23 mouse cellular contexts compared by ENCODE assay signal in the genomic region with DNA sequence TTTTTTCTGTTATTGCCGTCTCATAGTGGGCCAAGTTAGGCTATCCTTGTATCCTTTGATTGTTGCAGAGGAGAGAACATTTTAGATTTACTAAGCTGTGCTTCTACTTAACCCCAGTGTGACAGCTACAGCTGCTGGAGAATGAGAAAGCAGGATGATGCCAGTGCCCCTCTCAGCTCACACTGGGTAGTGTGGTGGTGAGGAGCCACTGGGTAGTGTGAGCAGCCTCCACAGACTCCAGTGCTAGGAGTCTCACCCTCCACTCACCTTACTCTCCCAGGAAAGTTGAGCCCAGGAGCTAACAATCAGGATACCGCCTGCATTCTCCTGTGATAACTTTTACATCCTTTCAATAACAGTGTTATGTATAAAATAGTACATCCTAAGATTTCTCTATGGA.
A peak's percentile ranks its signal among the peaks of the same experiment; 100 is the strongest.
DNase-seq lines count a peak whose midpoint lies in the region; ATAC-seq and TF ChIP-seq lines count a peak whose summit lies in the region.
"Had no signal": no experiment of that assay in that cellular context is flagged by ENCODE, and none has a peak within 500 bp of the region (broad histone marks: within the 10 kb centered on the region; RNA-seq: fewer than 3 reads in every experiment).

No protein-coding gene starts in this region.

- ATAC-seq in forebrain, postnatal 0 days: no peak
- ATAC-seq in hindbrain, embryonic 12.5 days (ENCODE audit: low FRiP score): no peak
- peak; percentile 63 for ATAC-seq in midbrain, embryonic 11.5 days (ENCODE audit: low FRiP score)
- ATAC-seq in midbrain, embryonic 16.5 days: no peak
- ATAC-seq: hindbrain, embryonic 16.5 days; Patski had no signal

- peaks cover 20% of the 10 kb centered on the region for H3K4me1 ChIP-seq in forebrain, embryonic 10.5 days
- H3K4me1 ChIP-seq in forebrain, postnatal 0 days (ENCODE audit: insufficient read depth): no peaks in the 10 kb centered on the region
- peaks cover 40% of the 10 kb centered on the region for H3K4me1 ChIP-seq in hindbrain, embryonic 10.5 days (replicated peaks)
- peaks cover 11% of the 10 kb centered on the region for H3K4me1 ChIP-seq in hindbrain, embryonic 12.5 days
- peaks cover 17% of the 10 kb centered on the region for H3K4me1 ChIP-seq in midbrain, embryonic 11.5 days (ENCODE audit: control insufficient read depth, insufficient read depth, low read length)
- no peaks in the 10 kb centered on the region for H3K4me1 ChIP-seq in midbrain, embryonic 16.5 days (ENCODE audit: control insufficient read depth, insufficient read depth, low read length)
- H3K4me1 ChIP-seq: heart, embryonic 12.5 days; heart, embryonic 15.5 days had no signal

- H3K27ac ChIP-seq in forebrain, embryonic 10.5 days: peak overlapping the region; percentile 67; the same call in 1 of the 2 replicates
- no peak overlapping the region for H3K27ac ChIP-seq in forebrain, postnatal 0 days (ENCODE audit: low read depth, low read length)
- peak overlapping the region; percentile 81 for H3K27ac ChIP-seq in hindbrain, embryonic 10.5 days
- H3K27ac ChIP-seq in hindbrain, embryonic 12.5 days: no peak overlapping the region
- H3K27ac ChIP-seq in midbrain, embryonic 11.5 days (ENCODE audit: low read depth, low read length): peak overlapping the region; percentile 3; the same call in 1 of the 2 replicates
- no peak overlapping the region for H3K27ac ChIP-seq in midbrain, embryonic 16.5 days (ENCODE audit: low read length)
- H3K27ac ChIP-seq: gastrocnemius, adult 2 months; heart, embryonic 15.5 days; hindbrain, embryonic 13.5 days had no signal

- no peak overlapping the region for H3K4me2 ChIP-seq in forebrain, postnatal 0 days (ENCODE audit: low read depth)
- no peak overlapping the region for H3K4me2 ChIP-seq in hindbrain, embryonic 12.5 days (replicated peaks)
- no peak overlapping the region for H3K4me2 ChIP-seq in midbrain, embryonic 11.5 days
- no peak overlapping the region for H3K4me2 ChIP-seq in midbrain, embryonic 16.5 days (ENCODE audit: low read length)
- H3K4me2 ChIP-seq: heart, embryonic 12.5 days; heart, embryonic 15.5 days; hindbrain, embryonic 13.5 days had no signal

- H3K9me3 ChIP-seq in forebrain, embryonic 10.5 days: no peaks in the 10 kb centered on the region
- no peaks in the 10 kb centered on the region for H3K9me3 ChIP-seq in forebrain, postnatal 0 days (ENCODE audit: low read length)
- no peaks in the 10 kb centered on the region for H3K9me3 ChIP-seq in hindbrain, embryonic 10.5 days
- H3K9me3 ChIP-seq in hindbrain, embryonic 12.5 days (replicated peaks): no peaks in the 10 kb centered on the region
- H3K9me3 ChIP-seq in midbrain, embryonic 11.5 days (ENCODE audit: control insufficient read depth, low read length): no peaks in the 10 kb centered on the region
- no peaks in the 10 kb centered on the region for H3K9me3 ChIP-seq in midbrain, embryonic 16.5 days (replicated peaks; ENCODE audit: control insufficient read depth, low read length, poor library complexity, severe bottlenecking)
- H3K9me3 ChIP-seq: G1E; heart, embryonic 12.5 days; heart, embryonic 15.5 days; hindbrain, embryonic 13.5 days had no signal

- no peak for DNase-seq in forebrain, embryonic 10.5 days (ENCODE audit: extremely low spot score, low spot score)
- DNase-seq in forebrain, postnatal 0 days: no peak
- no peak for DNase-seq in hindbrain, embryonic 10.5 days (ENCODE audit: low spot score)
- no peak for DNase-seq in midbrain, embryonic 11.5 days (ENCODE audit: low spot score, missing footprints)
- no peak for DNase-seq in layer of hippocampus, postnatal 36 days
- DNase-seq: adrenal gland, postnatal 10 days; adrenal gland, postnatal 36 days; cerebellum, adult 18-20 months; cerebellum, adult 9-10 months; cerebellum, postnatal 14 days; gastrocnemius, adult 2 months; gastrocnemius, postnatal 14 days; heart, adult 18-20 months; heart, postnatal 10 days; heart, postnatal 36 days had no signal

- TF ChIP-seq CTCF in forebrain, postnatal 0 days (IDR thresholded peaks at IDR 0.05; ENCODE audit: low read depth): no peak

- H3K9ac ChIP-seq in forebrain, postnatal 0 days: no peak overlapping the region
- H3K9ac ChIP-seq in hindbrain, embryonic 12.5 days: no peak overlapping the region
- H3K9ac ChIP-seq in midbrain, embryonic 11.5 days (ENCODE audit: low read length): no peak overlapping the region
- H3K9ac ChIP-seq in midbrain, embryonic 16.5 days (ENCODE audit: low read depth, low read length): no peak overlapping the region
- H3K9ac ChIP-seq: heart, embryonic 12.5 days; heart, embryonic 15.5 days; hindbrain, embryonic 13.5 days had no signal

- no peaks in the 10 kb centered on the region for H3K27me3 ChIP-seq in forebrain, embryonic 10.5 days (ENCODE audit: poor library complexity, severe bottlenecking)
- H3K27me3 ChIP-seq in forebrain, postnatal 0 days (ENCODE audit: insufficient read depth, low read length): no peaks in the 10 kb centered on the region
- H3K27me3 ChIP-seq in hindbrain, embryonic 10.5 days (ENCODE audit: insufficient read depth, poor library complexity, severe bottlenecking): no peaks in the 10 kb centered on the region
- no peaks in the 10 kb centered on the region for H3K27me3 ChIP-seq in hindbrain, embryonic 12.5 days
- H3K27me3 ChIP-seq in midbrain, embryonic 11.5 days (ENCODE audit: control insufficient read depth, insufficient read depth, low read length): no peaks in the 10 kb centered on the region
- H3K27me3 ChIP-seq in midbrain, embryonic 16.5 days (ENCODE audit: control insufficient read depth, insufficient read depth, low read depth, low read length): no peaks in the 10 kb centered on the region
- H3K27me3 ChIP-seq: heart, embryonic 12.5 days; heart, embryonic 15.5 days; hindbrain, embryonic 13.5 days; Patski had no signal

- no peak overlapping the region for H3K4me3 ChIP-seq in forebrain, embryonic 10.5 days
- H3K4me3 ChIP-seq in forebrain, postnatal 0 days (ENCODE audit: low read depth, low read length): no peak overlapping the region
- no peak overlapping the region for H3K4me3 ChIP-seq in hindbrain, embryonic 10.5 days
- H3K4me3 ChIP-seq in hindbrain, embryonic 12.5 days: no peak overlapping the region
- H3K4me3 ChIP-seq in midbrain, embryonic 11.5 days (ENCODE audit: low read depth, low read length): no peak overlapping the region
- H3K4me3 ChIP-seq in midbrain, embryonic 16.5 days (ENCODE audit: low read depth, low read length): no peak overlapping the region
- H3K4me3 ChIP-seq: gastrocnemius, adult 2 months; heart, embryonic 12.5 days; heart, embryonic 15.5 days; hindbrain, embryonic 13.5 days had no signal

- WGBS in forebrain, embryonic 10.5 days: 68% methylated on average over 2 of the region's 2 CpGs
- 67% methylated on average over 2 of the region's 2 CpGs for WGBS in forebrain, postnatal 0 days
- WGBS in hindbrain, embryonic 10.5 days: 62% methylated on average over 2 of the region's 2 CpGs
- 54% methylated on average over 2 of the region's 2 CpGs for WGBS in hindbrain, embryonic 12.5 days
- 53% methylated on average over 2 of the region's 2 CpGs for WGBS in midbrain, embryonic 11.5 days
- WGBS in midbrain, embryonic 16.5 days: 56% methylated on average over 2 of the region's 2 CpGs

- H3K36me3 ChIP-seq in forebrain, embryonic 10.5 days (replicated peaks): no peaks in the 10 kb centered on the region
- no peaks in the 10 kb centered on the region for H3K36me3 ChIP-seq in forebrain, postnatal 0 days (ENCODE audit: insufficient read depth)
- peaks cover 4% of the 10 kb centered on the region; the same call in 1 of the 2 replicates for H3K36me3 ChIP-seq in hindbrain, embryonic 10.5 days
- 0 out of 2 replicates have a peak, but pooled peaks cover 3% of the 10 kb centered on the region for H3K36me3 ChIP-seq in hindbrain, embryonic 12.5 days
- no peaks in the 10 kb centered on the region for H3K36me3 ChIP-seq in midbrain, embryonic 11.5 days (ENCODE audit: control insufficient read depth, insufficient read depth, low read length)
- H3K36me3 ChIP-seq in midbrain, embryonic 16.5 days (ENCODE audit: control insufficient read depth, insufficient read depth, low read length): no peaks in the 10 kb centered on the region
- H3K36me3 ChIP-seq: heart, embryonic 15.5 days; hindbrain, embryonic 13.5 days had no signal

Comparison
In these comparisons a context has a peak if more than half of its experiments do, and no peak if none do; other contexts are left out.
1. H3K27ac ChIP-seq: peak in forebrain, embryonic 10.5 days (single experiment), hindbrain, embryonic 10.5 days (single experiment) and midbrain, embryonic 11.5 days (single experiment); none in forebrain, postnatal 0 days (single experiment), hindbrain, embryonic 12.5 days (single experiment) and midbrain, embryonic 16.5 days (single experiment).